Mouse (Mus musculus) right cerebral cortex, adult 2 months (tissue): Measurements from ENCODE around the gene Slf2.

Experiments used
- DNase-seq, 2 experiments: peaks; one replicate each; pipeline ENCODE4 v3.0.0; 2021 to 2022; ENCODE audit warnings: low spot score in 2 of 2

The Slf2 gene

GRCm38 (mm10) chr19:45030746-45031693 lies 100.1 kb downstream of the Slf2 start:
- peak; percentile 79 to 86 for DNase-seq

- peak; percentile 72 to 78 for DNase-seq
These were observed 100.8 kb downstream of the Slf2 start for GRCm38 (mm10) chr19:45031780-45032179.
